Mouse (Mus musculus) layer of hippocampus, postnatal 14 days (tissue): ENCODE data around the gene Jag1. TPM values are rescaled to one million over a fixed set of nuclear protein-coding genes. Genes with fewer than 3 reads are reported as not detected.

ENCODE experiments used
- DNase-seq, 2 experiments: peaks; one replicate each; pipeline ENCODE4 v3.0.0; 2021 to 2022; ENCODE audit warnings: low spot score in 2 of 2, mixed read lengths in 1 of 2
- long read RNA-seq, 2 experiments: library from polyadenylated mRNA; stranded (forward); transcript quantifications; one replicate each; pipeline ENCODE4 v2.0.0; 2021
- total RNA-seq, 2 experiments: library from RNA; stranded (reverse); gene quantifications; 2 replicates each; pipeline ENCODE4 v1.2.3; 2021

The Jag1 gene
- total RNA-seq = 1 to 10 TPM; 9.2 to 9.7 TPM
- long read RNA-seq, experiment 1, full-length matches to known transcripts = 1 of 3 reads
- long read RNA-seq, experiment 1, partial matches to known transcripts = 0 of 3 reads
- long read RNA-seq, experiment 1, other reads (novel, unspliced or antisense) = 2 of 3 reads
- long read RNA-seq, experiment 2, full-length matches to known transcripts = 2 of 5 reads
- long read RNA-seq, experiment 2, partial matches to known transcripts = 1 of 5 reads
- long read RNA-seq, experiment 2, other reads (novel, unspliced or antisense) = 2 of 5 reads

DNA sequence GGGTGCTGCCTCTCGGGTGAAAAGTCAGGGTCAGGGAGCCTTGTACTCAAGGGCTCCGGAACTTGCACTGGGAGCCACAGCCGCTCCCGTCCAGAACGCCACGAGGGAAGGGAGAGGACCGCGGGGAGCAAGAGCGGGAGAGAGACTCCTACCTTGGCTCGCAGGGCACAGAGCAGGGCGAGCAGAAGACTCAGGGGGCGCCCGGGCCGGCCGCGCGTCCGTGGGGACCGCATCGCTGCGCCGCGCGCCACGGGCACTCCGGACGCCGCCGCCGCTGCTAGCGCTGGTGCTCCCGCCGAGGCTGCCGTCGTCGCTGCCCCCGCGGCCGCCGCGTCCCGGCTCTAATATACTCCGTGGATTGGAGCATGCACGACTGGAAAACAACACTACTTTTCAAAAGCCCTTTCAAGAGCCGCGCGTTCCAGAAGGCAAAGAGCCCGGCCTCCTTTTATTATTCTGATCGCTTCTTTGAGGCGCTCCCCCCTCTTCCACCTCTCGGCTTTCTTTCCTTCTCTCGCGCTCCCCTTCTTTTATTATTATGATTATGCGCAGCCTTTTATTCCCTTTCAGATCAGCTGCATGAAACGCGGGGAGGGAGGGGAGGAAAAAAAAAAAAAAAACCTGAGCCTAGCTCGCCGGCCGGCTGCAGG, at the start of gene Jag1:
Gene Jag1, minus strand, starts transcription at position 620 of the 650 bp plus-strand sequence.
- no peak for DNase-seq

DNA sequence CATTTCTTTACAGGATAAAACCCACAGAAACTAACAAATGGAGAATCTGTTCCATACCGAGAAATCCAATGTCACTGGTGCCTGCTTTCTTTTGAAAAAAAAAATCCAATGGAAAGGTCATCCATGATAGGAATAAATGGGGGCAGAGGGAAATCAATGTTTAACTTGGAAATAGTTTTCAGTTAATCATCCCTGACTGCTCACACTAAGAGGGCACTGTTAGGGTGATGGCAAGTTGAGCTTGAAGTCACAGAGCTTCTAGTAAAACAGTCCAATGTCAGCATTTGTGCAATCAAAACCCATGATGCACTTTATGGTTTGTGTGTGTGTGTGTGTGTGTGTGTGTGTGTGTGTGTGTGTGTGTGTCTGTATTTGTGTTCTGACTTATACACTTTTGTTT, 39.6 kb upstream of the Jag1 start:
- no peak for DNase-seq

DNA sequence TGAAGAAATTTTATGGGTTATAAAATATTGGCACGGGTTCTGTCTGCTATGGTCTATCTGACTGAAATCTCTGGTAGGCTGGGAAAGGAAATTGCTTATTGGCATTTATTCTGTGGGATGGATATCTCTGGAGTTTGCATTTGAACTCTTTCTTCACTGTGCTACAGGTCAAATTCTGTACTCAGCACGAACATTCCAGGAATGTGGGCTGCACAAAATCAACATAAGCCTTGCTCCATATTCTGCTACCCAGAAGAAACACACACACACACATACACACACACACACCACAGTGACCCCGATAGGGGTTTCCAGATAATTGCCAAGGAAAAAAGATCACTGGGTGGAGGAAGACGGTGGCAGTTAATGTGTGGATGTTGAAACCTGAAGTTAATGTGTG, 37.4 kb upstream of the Jag1 start:
- no peak for DNase-seq

DNA sequence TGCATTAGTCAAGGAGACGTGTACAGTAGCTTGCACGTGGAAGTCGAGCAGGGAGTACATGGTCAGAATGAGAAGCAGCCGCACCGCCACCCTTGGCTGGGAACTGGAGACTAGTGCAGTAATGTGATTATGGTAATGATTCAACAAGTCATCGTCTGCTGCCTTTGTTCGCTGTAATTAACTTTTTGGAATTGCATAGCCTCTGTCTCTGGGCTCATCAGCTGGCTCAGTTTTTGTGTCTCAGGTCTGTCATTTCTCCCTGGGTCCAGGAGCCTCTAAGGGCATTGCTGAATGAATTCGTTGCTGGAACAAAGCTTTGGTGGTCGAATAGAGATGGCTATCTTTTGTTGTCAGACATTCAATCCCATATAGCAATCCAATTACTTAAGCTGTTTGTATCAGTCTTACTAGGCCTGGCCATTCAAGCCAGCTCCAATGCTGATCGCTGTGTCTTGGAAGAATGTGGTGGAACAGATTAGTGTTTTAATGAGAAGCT, 36.8 kb upstream of the Jag1 start:
- DNase-seq = no peak

DNA sequence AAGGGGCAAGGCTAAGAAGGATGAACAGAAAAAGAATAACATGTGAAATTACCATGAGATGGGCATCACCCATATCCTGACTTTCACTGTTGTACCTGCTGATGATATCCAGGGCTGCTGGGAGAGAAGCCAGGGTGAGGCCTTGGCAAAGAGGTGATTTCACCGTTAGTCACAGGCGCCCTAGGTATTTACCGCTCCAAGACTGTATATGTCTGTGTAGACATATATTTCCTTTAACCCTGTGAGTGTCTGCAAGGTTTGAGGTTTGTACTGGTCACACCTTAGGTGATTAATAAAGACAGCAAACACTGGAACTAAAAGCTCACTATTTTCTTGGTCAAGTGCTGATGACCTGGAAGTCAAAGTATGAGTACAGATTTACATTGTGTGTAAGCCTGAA, 34.5 kb upstream of the Jag1 start:
- no peak for DNase-seq

DNA sequence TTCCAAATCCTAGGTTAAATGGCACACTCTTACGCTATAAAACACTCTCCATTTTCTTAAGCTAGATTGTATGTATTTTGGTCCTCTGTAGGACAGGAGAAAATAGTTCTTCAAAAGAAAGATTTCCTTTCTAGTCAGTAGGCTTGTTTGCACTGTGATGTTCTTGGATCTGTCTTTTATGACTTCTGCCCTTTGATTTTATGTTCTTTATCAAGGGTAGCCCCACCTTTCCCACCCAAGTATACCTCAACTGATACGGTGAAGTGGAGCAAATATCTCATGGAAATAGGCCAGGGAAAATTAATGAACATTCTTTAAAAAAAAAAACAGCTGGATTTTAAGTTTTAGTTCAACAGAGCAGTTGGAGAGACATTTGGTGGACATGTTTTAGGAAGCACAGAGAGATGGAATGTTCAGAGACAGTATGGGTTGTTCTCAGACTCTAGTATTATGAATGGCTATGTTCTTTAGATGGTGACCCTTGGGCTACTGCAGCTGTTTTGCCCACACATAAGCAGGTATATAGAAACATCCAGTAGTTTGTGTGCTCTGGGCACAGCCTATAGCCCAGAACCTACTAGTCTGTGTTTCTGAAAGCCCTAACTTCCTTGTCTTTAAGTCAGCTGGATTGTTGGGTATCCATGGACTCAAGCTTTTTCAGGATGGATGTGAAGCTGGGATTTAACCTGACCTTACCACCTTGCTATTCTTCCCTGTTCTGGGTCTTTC, 30.7 kb upstream of the Jag1 start:
- no peak for DNase-seq

DNA sequence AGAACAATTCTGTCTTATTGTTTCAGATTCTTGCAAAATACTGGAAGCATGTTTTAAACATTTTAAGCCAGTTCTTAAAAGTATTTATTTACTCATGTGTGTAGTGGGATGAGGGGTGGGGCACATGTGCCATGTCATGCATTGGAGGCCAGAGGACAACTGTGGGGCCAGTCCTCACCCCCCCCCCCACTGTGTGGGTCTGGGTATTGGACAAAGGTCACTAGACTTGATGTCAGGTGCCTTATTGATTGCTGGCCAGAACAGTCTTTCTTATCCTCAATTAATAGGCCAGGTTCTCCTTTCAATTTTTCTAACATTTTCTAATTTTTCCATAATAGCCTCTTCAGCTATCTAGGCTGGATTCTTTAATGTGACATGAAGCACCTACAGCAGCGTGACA, 21.6 kb upstream of the Jag1 start:
- DNase-seq = no peak

DNA sequence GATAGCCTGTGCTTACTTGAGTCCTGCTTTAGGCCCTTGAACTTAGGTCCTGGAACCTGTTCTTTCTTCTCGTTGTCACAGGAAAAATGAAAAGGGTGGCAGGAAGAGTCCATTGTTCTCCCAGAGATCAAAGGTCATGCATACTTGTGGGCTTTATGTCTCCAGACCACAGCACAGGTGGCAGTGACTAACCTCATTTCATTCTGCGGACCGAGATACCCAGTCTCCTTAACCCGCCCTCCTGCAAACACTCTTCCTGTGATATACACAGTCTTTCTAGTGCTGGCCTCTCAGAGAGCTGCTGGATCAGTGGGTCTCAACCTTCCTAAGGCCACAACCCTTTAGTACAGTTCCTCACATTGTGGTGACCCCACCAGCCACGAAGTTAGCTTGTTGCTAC, 17.6 kb upstream of the Jag1 start:
- no peak for DNase-seq

DNA sequence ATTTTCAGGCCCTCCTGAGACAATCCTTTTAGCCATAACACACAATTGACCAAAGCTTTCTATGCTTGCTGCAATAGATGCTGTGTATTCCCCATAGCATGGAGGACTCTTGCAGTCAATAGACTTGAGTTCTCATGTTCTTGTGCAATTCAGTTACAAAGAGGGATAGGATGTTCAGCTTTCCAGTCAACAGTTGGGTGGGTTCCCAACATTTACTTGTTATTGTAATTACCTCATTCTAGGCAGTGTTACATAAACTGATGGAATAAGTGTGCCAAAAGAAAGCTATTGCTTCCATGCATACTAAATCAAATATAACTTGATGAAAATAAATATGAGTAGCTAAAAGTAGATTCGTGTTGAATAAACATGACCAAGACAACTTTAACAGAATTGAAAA, 8.4 kb upstream of the Jag1 start:
- DNase-seq = no peak

DNA sequence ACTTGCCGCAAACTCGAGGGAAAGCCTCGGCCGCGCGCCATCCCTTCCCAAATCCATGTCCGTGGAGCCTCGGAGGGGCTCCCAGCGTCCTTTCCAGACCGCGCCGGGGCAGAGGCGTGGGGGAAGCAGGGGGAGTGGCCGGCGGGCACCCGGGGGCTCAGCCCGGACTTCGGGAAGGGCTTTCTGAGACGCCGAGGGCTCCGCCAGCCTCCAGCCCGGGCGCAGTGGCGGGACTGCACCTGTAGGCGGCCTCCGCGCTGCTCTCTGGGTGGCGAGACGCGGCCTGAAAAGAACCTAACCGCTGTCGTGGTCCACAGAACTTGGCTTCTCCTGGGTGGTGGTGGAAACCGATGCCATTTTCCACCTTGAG, 862 bp upstream of the Jag1 start:
- DNase-seq = peak in 1 of 2 experiments; percentile 71

DNA sequence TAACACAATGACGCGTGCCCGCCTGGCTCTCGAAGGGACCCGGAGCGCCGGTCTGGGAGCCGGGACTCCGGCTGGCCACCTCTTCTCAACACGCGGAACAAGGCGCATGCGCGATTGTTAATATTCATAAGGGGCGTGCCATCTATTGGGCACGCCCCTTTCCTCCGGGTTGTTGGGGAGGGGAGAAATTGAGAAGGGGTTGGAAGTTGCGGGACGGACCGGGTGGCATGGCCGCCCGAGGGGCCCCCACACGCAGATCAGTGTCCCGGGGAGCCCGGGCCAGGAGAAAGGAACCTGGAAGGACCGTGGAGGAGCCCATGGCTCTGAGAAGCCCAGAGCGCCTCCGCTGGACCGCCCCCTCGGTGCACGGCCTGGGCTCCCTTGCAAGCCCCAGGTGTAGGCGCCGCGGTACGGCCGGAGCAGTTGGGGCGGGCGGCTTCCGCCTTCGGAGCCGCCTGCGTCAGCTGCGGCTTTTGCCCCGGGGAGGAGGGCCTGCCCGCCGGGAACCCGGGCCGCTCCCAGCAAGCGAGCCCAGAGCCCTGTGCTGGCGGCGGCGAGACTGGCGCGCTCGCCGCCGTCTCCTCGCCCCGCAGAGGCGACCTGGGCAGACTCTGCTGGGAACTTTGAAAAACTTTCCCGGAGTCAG, 354 bp upstream of the Jag1 start:
- peak; percentile 80 to 85 for DNase-seq

DNA sequence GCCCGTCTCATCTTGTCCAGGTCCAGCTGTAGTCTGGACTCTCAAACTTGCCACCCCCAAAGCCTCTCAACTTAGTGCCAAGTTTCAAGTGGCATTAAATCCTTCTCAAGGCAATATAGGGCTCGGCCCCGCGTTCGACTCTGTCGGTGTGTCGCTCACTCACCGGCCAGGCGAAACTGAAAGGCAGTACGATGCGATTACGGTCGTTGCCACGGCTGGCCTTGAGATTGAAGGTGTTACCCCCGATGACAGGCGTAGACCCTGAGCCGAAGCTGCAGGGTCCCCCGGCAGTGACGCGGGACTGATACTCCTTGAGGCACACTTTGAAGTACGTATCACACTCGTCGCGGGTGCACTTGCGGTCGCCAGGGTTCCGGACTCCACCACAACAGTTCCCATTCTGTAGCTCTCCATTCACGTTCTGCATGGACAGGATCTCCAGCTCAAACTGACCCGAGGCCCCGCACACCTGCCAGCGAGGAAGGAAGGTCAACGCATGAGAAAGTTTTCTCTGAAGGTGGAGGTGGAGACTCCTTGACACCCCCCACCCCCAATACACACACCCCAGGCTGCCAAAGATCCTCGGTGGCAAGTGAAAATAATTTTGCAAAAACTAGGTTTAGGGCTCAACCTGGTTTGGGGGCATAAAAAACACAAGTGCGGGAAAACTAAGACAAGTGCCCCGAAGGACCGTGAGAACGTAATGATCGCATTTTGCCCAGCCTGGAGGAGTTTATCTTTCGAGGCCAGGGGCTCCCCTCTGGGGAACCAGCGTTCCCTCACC, 1.0 kb downstream of the Jag1 start:
- no peak for DNase-seq

DNA sequence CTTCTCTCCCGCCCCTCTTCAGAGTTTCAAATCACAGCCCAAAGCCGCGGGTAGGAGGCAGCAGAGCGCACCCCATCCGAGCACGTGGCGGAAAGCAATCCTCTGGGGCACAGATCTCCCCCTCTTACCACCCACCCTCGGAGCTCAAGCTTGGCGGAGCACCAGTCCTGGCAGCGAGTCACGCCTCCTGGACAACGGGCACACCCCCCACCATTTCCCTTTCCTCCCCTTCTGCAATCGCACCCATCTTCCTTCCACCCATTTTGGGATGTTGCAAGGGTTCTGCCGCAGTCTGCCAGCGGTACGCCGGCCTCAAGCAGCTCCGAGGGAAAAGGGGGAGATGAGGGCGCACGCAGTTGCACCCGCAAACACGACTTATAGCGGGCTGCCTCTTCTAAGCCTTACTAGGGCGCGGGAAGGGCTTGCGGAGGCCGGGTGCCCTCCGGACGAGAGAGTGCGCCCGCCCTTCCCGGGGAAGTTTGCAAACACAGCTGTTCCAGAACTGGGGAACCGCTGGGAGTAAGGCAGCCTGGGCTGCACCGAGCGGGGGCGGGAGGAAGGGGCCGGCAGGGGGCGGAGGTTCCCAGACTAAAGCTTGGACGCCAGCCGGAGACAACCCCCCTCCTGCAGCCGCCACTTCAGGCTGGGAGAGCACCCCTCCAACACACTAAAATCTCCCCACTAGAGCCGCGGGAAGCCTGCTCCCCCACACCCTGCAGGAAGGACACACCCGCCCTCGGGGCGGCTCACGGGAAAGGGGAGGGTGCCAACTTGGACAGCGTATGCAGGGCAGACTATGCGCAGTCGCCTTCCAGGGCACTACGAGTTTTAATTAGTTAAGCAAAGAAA, 2.0 kb downstream of the Jag1 start:
- DNase-seq = peak; percentile 74 to 84

DNA sequence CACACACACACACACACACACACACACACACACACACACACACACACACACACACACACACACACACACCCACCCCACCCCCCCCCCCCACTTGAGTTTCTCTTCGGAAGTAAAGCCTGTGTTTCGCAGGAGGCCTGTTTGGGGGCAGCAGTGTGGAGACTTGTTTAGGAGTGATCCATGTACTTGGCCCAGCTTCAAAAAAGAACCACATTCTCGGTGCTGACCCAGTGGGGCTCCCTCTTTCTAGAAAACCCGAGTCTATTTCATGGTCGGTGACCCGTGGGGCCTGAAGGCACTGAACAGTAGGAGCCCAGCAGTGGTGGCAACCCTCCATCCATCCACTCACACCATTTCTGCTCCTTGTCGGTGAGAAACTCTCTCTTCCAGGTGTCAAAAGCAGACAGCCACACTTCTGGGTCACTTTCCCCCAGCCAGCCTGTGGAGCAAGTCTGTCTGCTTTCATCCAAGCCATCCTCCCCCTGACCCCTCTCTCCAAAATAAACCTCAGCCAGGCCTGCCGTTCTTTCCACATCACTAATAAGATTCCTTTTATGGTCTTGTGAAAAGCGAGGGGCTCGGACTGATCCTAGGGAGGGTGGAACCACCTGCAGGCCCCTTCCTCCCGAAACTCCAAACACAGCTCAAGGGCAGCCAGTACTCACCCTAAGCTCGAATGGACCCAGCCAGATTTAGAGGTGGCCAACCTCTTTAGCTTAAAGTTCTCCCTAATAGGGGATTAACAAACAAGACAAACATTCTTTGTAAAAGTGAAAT, 3.0 kb downstream of the Jag1 start:
- no peak for DNase-seq

DNA sequence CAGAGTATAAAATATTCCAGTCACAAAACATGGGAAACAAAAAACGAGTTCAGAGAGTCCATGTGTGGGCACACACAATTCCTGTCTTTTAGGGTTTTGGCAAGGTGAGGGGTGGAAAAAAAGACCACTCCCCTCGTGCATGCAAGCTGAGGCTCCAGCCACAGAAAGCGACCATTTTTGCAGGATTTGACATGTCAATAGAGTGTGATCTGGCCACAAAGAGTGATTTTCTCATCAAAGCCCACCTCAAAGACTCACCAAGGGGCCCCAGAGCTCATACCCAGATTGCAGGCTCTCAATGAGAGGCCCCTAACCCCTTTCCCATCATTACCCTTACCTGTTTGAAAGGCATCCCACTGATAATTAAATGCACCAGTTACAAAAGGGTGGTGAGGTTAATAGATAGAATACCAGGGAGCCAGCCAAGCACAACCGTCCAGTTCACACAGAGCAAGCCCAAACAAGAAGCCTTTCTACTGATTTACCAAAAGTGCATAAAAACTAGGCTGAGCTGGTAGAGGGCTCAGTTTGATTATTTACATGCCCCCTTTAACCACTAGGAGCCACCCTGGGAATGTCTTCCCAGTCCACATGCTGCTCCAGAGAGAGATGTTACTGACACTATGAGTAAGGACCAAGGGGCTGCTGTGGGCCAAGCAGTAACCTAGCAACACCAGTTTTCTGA, 6.1 kb downstream of the Jag1 start:
- DNase-seq = no peak

DNA sequence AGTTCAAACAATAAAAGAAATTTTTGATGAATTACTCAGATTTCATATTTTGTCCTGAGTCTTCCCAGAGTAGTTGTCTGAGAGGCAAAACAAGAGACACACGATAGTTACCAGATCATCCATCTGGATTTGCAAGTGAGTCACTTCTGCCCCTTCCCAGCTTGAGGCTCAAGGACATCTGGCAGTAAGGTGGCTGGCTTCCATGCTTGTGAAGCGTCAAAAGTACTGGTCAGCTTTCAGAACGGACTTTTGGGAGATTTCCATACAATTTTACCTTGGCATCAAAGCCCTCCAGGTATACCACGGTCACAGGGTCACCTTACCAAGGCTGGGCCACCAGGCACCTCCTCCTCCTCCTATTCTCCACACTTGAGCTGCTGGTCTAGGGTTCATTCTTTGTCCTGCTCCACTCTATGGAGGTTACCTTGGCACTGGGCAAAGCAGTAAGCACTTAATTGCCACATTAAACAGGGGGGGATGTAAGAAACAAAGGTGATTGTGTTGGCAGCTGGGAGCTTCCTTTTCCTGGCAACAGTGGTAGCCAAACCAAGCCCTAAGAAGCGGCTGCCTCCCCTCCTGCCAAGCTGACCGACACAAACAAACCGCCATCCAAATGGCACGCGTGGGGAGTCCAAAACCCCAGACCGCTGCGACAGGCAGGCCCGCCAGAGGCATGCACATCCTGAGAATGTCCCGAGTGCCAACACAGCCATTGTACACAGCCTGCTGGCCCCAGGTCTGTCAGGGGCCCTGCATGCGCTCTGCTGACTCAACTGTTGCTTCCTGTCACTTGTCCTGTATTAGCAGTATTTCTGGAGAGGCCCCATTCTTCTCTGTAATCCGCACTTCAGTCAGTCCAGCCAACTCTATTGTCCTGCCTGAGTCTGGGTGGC, 6.9 kb downstream of the Jag1 start:
- DNase-seq = no peak

DNA sequence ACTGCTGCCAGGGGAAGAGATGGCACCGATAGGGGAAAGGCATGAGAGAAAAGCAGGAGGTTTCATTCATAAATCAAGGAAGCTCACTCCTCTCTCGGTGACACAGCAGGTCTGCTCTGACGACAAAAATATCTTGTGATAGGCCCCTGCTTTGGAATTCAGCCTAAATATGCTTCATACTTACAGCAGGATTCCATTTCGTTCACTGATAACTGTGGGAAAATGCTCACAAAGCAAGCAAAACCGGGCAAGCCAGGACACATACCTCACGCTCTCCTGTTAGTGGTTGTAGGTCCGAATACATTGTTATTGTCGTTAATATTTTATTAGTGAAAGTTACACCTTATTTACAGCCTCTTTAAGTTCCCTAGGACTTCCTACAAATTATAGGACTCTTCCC, 8.5 kb downstream of the Jag1 start:
- no peak for DNase-seq

DNA sequence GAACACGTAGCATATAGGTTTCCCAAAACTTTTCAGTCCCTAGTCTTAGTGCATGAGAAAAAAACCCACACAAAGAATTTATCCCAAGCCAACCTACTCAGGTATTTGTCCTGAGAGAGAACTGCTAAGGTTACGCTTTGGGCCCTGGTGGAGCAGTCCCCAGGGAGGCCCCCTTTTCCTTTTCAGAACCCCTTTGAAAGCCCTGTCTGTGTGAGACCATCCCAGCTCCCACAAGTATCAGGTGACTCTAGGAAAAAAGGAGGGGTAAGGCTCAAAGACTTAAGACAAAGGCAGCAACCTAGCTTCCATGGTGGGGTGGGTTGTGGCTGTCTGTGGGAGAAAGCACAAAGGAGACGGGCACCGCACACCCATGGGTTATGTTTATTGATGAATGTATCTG, 9.2 kb downstream of the Jag1 start:
- no peak for DNase-seq
